Mouse (Mus musculus) forebrain, embryonic 16.5 days (tissue): Measurements from ENCODE around the gene Nup62. TPM values are rescaled to one million over a fixed set of nuclear protein-coding genes. Genes with fewer than 3 reads are reported as not detected.
A peak's percentile ranks its signal among the peaks of the same experiment; 100 is the strongest.

Experiments
- ATAC-seq: fragments of 200-750 bp; cut with Nextera tagmentation; 2 replicates; pipeline ENCODE4 v1.8.0; 2017; ENCODE audit warnings: mild to moderate bottlenecking, moderate library complexity
- H3K27ac ChIP-seq: fragments of 300-500 bp; sonication (generic); 2 replicates; pipeline ENCODE4 v1.5.1; 2014; ENCODE audit warnings: low read length, control low read depth
- H3K27me3 ChIP-seq: fragments of 300-500 bp; sonication (generic); replicated peaks from 2 replicates; pipeline ENCODE4 v1.6.1; 2014; ENCODE audit warnings: low read length; ENCODE audit not compliant: control insufficient read depth, insufficient read depth
- H3K36me3 ChIP-seq: fragments of 300-500 bp; sonication (generic); 2 replicates; pipeline ENCODE4 v1.6.1; 2014; ENCODE audit not compliant: control insufficient read depth, insufficient read depth
- H3K4me1 ChIP-seq: fragments of 300-500 bp; sonication (generic); replicated peaks from 2 replicates; pipeline ENCODE4 v1.6.1; 2014; ENCODE audit warnings: low read length; ENCODE audit not compliant: control insufficient read depth, insufficient read depth
- H3K4me2 ChIP-seq: fragments of 300-500 bp; sonication (generic); 2 replicates; pipeline ENCODE4 v1.6.1; 2014; ENCODE audit warnings: mild to moderate bottlenecking, low read length, control low read depth
- H3K4me3 ChIP-seq: fragments of 300-500 bp; sonication (generic); replicated peaks from 2 replicates; pipeline ENCODE4 v1.5.1; 2014; ENCODE audit warnings: mild to moderate bottlenecking, low read length, control low read depth
- H3K9ac ChIP-seq: fragments of 300-500 bp; sonication (generic); replicated peaks from 2 replicates; pipeline ENCODE4 v1.6.1; 2014; ENCODE audit warnings: low read depth, low read length, control low read depth
- H3K9me3 ChIP-seq: fragments of 300-500 bp; sonication (generic); 2 replicates; pipeline ENCODE4 v1.6.1; 2016; ENCODE audit warnings: low read length; ENCODE audit not compliant: control insufficient read depth
- WGBS: fragments of 180-500 bp; shearing (Covaris S2); extraction: QIAGEN DNeasy Blood & Tissue Kit; methylation state at CpG from one replicate; pipeline ENCODE4 v1.1.7; 2014; 5-methylcytosine and 5-hydroxymethylcytosine counted together
- polyA plus RNA-seq: library from polyadenylated mRNA; unstranded; fragments of >200 nt; fragmentation: Nextera tagmentation; extraction: Ambion mirVana; gene quantifications from 2 replicates; pipeline ENCODE4 v1.2.1, GENCODE M21; 2015

The Nup62 gene
- polyA plus RNA-seq: 53.9 and 56.1 TPM in 2 replicates

GRCm38 (mm10) chr7:44815721-44816469 lies at the start of gene Nup62, which contains the start of gene Il4i1:
Nup62 (plus strand) TSS chr7:44816088.
Il4i1 (plus strand) TSS chr7:44816387.
- Histone ChIP-seq H3K9me3 (no peaks in the 10 kb centered on the region), H3K27ac (peak within 1 kb of the TSS; percentile 89), H3K9ac (peak within 1 kb of the TSS; percentile 91), H3K36me3 (no peaks in the 10 kb centered on the region), H3K27me3 (no peaks in the 10 kb centered on the region), H3K4me3 (peak within 1 kb of the TSS; percentile 88), H3K4me2 (peak within 1 kb of the TSS; percentile 80), H3K4me1 (peaks cover 42% of the 10 kb centered on the region)
- under 1% methylated on average over 62 of the region's 62 CpGs for WGBS
- peak; percentile 92 for ATAC-seq

GRCm38 (mm10) chr7:44768129-44768528 lies 47.8 kb upstream of the Nup62 start:
- Histone ChIP-seq H3K36me3 (peaks cover 7% of the 10 kb centered on the region), H3K4me2 (no peak overlapping the region), H3K9ac (no peak overlapping the region), H3K9me3 (no peaks in the 10 kb centered on the region), H3K4me3 (no peak overlapping the region), H3K27ac (no peak overlapping the region), H3K27me3 (no peaks in the 10 kb centered on the region), H3K4me1 (no peaks in the 10 kb centered on the region)
- 90% methylated on average over 5 of the region's 5 CpGs for WGBS
- no peak for ATAC-seq

GRCm38 (mm10) chr7:44770046-44770578 lies 45.8 kb upstream of the Nup62 start:
- no peak overlapping the region for H3K4me2 ChIP-seq
- no peak for ATAC-seq
- no peak overlapping the region for H3K9ac ChIP-seq
- no peak overlapping the region for H3K27ac ChIP-seq
- H3K9me3 ChIP-seq: peaks cover 3% of the 10 kb centered on the region; the same call in 1 of the 2 replicates
- WGBS: 15% methylated on average over 6 of the region's 6 CpGs
- H3K4me3 ChIP-seq: no peak overlapping the region
- H3K36me3 ChIP-seq: peaks cover 10% of the 10 kb centered on the region
- H3K4me1 ChIP-seq: no peaks in the 10 kb centered on the region
- no peaks in the 10 kb centered on the region for H3K27me3 ChIP-seq

- no peaks in the 10 kb centered on the region for H3K4me1 ChIP-seq
- WGBS: 87% methylated on average over 8 of the region's 8 CpGs
- H3K4me3 ChIP-seq: no peak overlapping the region
- no peaks in the 10 kb centered on the region for H3K27me3 ChIP-seq
- H3K27ac ChIP-seq: no peak overlapping the region
- no peak overlapping the region for H3K4me2 ChIP-seq
- peaks cover 10% of the 10 kb centered on the region for H3K36me3 ChIP-seq
- peaks cover 3% of the 10 kb centered on the region; the same call in 1 of the 2 replicates for H3K9me3 ChIP-seq
- ATAC-seq: no peak
- no peak overlapping the region for H3K9ac ChIP-seq
Measured at GRCm38 (mm10) chr7:44772591-44773204, 43.2 kb upstream of the Nup62 start.

- H3K4me3 ChIP-seq: no peak overlapping the region
- H3K27me3 ChIP-seq: no peaks in the 10 kb centered on the region
- H3K36me3 ChIP-seq: peaks cover 3% of the 10 kb centered on the region; the same call in 1 of the 2 replicates
- H3K4me1 ChIP-seq: no peaks in the 10 kb centered on the region
- H3K27ac ChIP-seq: no peak overlapping the region
- H3K9me3 ChIP-seq: peaks cover 3% of the 10 kb centered on the region; the same call in 1 of the 2 replicates
- no peak overlapping the region for H3K9ac ChIP-seq
- ATAC-seq: no peak
- WGBS: 96% methylated on average over 9 of the region's 9 CpGs
- no peak overlapping the region for H3K4me2 ChIP-seq
Measured at GRCm38 (mm10) chr7:44776849-44777498, 38.9 kb upstream of the Nup62 start.

GRCm38 (mm10) chr7:44780101-44780500 lies 35.8 kb upstream of the Nup62 start:
- no peak overlapping the region for H3K4me2 ChIP-seq
- 90% methylated on average over 8 of the region's 8 CpGs for WGBS
- H3K4me3 ChIP-seq: no peak overlapping the region
- no peak overlapping the region for H3K27ac ChIP-seq
- ATAC-seq: no peak
- no peak overlapping the region for H3K9ac ChIP-seq
- no peaks in the 10 kb centered on the region for H3K9me3 ChIP-seq
- H3K27me3 ChIP-seq: no peaks in the 10 kb centered on the region
- H3K4me1 ChIP-seq: no peaks in the 10 kb centered on the region
- H3K36me3 ChIP-seq: no peaks in the 10 kb centered on the region

GRCm38 (mm10) chr7:44789531-44789930 lies 26.4 kb upstream of the Nup62 start:
- Histone ChIP-seq H3K9me3 (0 out of 2 replicates have a peak, but pooled peaks cover 3% of the 10 kb centered on the region), H3K4me3 (no peak overlapping the region), H3K36me3 (no peaks in the 10 kb centered on the region), H3K4me1 (no peaks in the 10 kb centered on the region), H3K9ac (no peak overlapping the region), H3K27me3 (no peaks in the 10 kb centered on the region), H3K27ac (no peak overlapping the region), H3K4me2 (no peak overlapping the region)
- whole genome bisulfite sequencing: 76% methylated on average over 3 of the region's 3 CpGs
- ATAC-seq: no peak

- ATAC-seq: no peak
- Histone ChIP-seq H3K4me2 (no peak overlapping the region), H3K27me3 (no peaks in the 10 kb centered on the region), H3K4me3 (no peak overlapping the region), H3K27ac (no peak overlapping the region), H3K9ac (no peak overlapping the region), H3K9me3 (0 out of 2 replicates have a peak, but pooled peaks cover 3% of the 10 kb centered on the region), H3K36me3 (no peaks in the 10 kb centered on the region), H3K4me1 (no peaks in the 10 kb centered on the region)
- 64% methylated on average over 4 of the region's 4 CpGs for WGBS
Measured at GRCm38 (mm10) chr7:44790066-44790465, 25.8 kb upstream of the Nup62 start.

- 89% methylated on average over 6 of the region's 6 CpGs for WGBS
- no peak overlapping the region for H3K27ac ChIP-seq
- H3K9ac ChIP-seq: no peak overlapping the region
- no peak overlapping the region for H3K4me3 ChIP-seq
- no peak for ATAC-seq
- H3K4me1 ChIP-seq: no peaks in the 10 kb centered on the region
- H3K9me3 ChIP-seq: 0 out of 2 replicates have a peak, but pooled peaks cover 3% of the 10 kb centered on the region
- H3K27me3 ChIP-seq: no peaks in the 10 kb centered on the region
- no peaks in the 10 kb centered on the region for H3K36me3 ChIP-seq
- no peak overlapping the region for H3K4me2 ChIP-seq
Measured at GRCm38 (mm10) chr7:44792781-44793180, 23.1 kb upstream of the Nup62 start.
